Mouse (Mus musculus) bone marrow macrophage, adult 2 months (primary cell): ENCODE results near the gene Tmem174. TPM values are rescaled to one million over a fixed set of nuclear protein-coding genes. Genes with fewer than 3 reads are reported as not detected.

Source experiments
- H3K27ac ChIP-seq: 2 replicates; pipeline ENCODE4 v1.5.1; 2012; ENCODE audit warnings: low read depth, low read length; ENCODE audit not compliant: insufficient read depth
- H3K4me1 ChIP-seq: 2 replicates; pipeline ENCODE4 v1.6.1; 2012; ENCODE audit warnings: low read length; ENCODE audit not compliant: control insufficient read depth, insufficient read depth
- H3K4me3 ChIP-seq: 2 replicates; pipeline ENCODE4 v1.5.1; 2012; ENCODE audit warnings: mild to moderate bottlenecking, low read length, moderate library complexity; ENCODE audit not compliant: insufficient read depth
- CTCF ChIP-seq: IDR thresholded peaks from 2 replicates; pipeline ENCODE4 v1.5.1; 2012; ENCODE audit warnings: low read depth, mild to moderate bottlenecking, low read length, moderate library complexity
- POLR2A ChIP-seq: IDR thresholded peaks from 2 replicates; pipeline ENCODE4 v1.6.1; 2012; ENCODE audit warnings: mild to moderate bottlenecking, low read depth, low read length, borderline replicate concordance
- polyA plus RNA-seq: library from polyadenylated mRNA; stranded (reverse); fragments of >200 nt; gene quantifications from 2 replicates; pipeline ENCODE4 v1.2.4, GENCODE M21; 2012; ENCODE audit not compliant: missing spikeins, insufficient read depth, insufficient read length

Gene Tmem174
- polyA plus RNA-seq, 1 experiment, result not detected

GRCm38 (mm10) chr13:98586817-98587575 is 50.2 kb downstream of the Tmem174 start:
- H3K27ac ChIP-seq, result no peak overlapping the region
- TF ChIP-seq POLR2A, result no peak
- no peak for TF ChIP-seq CTCF
- no peaks in the 10 kb centered on the region for H3K4me1 ChIP-seq
- no peak overlapping the region for H3K4me3 ChIP-seq

Other genes starting within 250 kb of the Tmem174 start
- gene Gm10320, start 145.4 kb downstream of the Tmem174 start, polyA plus RNA-seq, result 3.2 and 7.6 TPM in 2 replicates
- gene Tmem171, start 57.4 kb upstream of the Tmem174 start, polyA plus RNA-seq, result 16.9 and 17.5 TPM in 2 replicates
- 147 and 157 TPM in 2 replicates for gene Fcho2, start 178.0 kb upstream of the Tmem174 start, polyA plus RNA-seq